Mouse (Mus musculus) forebrain, embryonic 13.5 days (tissue): Measurements from ENCODE around the gene Ero1lb. TPM values are rescaled to one million over a fixed set of nuclear protein-coding genes. Genes with fewer than 3 reads are reported as not detected.
"Not testable (repeated sequence)": the region's sequence is repeated elsewhere in the genome, so short reads cannot be mapped to it uniquely, and the experiment has no call there.

ENCODE experiments used
- ATAC-seq: fragments of 200-750 bp; cut with Nextera tagmentation; 2 replicates; pipeline ENCODE4 v1.8.0; 2017
- H3K27ac ChIP-seq: fragments of 300-500 bp; sonication (generic); 2 replicates; pipeline ENCODE4 v1.5.1; 2015; ENCODE audit warnings: inconsistent platforms, mild to moderate bottlenecking, moderate library complexity
- H3K27me3 ChIP-seq: fragments of 300-500 bp; sonication (generic); 2 replicates; pipeline ENCODE4 v1.6.1; 2015; ENCODE audit warnings: mild to moderate bottlenecking, inconsistent platforms
- H3K36me3 ChIP-seq: fragments of 300-500 bp; sonication (generic); 2 replicates; pipeline ENCODE4 v1.6.1; 2015; ENCODE audit warnings: mild to moderate bottlenecking, inconsistent platforms; ENCODE audit not compliant: poor library complexity, severe bottlenecking
- H3K4me1 ChIP-seq: fragments of 300-500 bp; sonication (generic); 2 replicates; pipeline ENCODE4 v1.6.1; 2015; ENCODE audit warnings: inconsistent platforms
- H3K4me2 ChIP-seq: fragments of 300-500 bp; sonication (generic); 2 replicates; pipeline ENCODE4 v1.6.1; 2015; ENCODE audit warnings: inconsistent platforms, mild to moderate bottlenecking, moderate library complexity
- H3K4me3 ChIP-seq: fragments of 300-500 bp; sonication (generic); 2 replicates; pipeline ENCODE4 v1.5.1; 2015; ENCODE audit warnings: mild to moderate bottlenecking, inconsistent platforms
- H3K9ac ChIP-seq: fragments of 300-500 bp; sonication (generic); 2 replicates; pipeline ENCODE4 v1.6.1; 2015; ENCODE audit warnings: mild to moderate bottlenecking, inconsistent platforms
- H3K9me3 ChIP-seq: fragments of 300-500 bp; sonication (generic); replicated peaks from 2 replicates; pipeline ENCODE4 v1.6.1; 2016; ENCODE audit warnings: inconsistent platforms
- WGBS: fragments of 180-500 bp; shearing (Covaris S2); methylation state at CpG from one replicate; pipeline ENCODE4 v1.1.7; 2015; 5-methylcytosine and 5-hydroxymethylcytosine counted together
- polyA plus RNA-seq: library from polyadenylated mRNA; unstranded; fragments of >200 nt; fragmentation: Nextera tagmentation; extraction: Ambion mirVana; gene quantifications from 2 replicates; pipeline ENCODE4 v1.2.1, GENCODE M21; 2015

The Ero1lb gene
- polyA plus RNA-seq, 1 experiment from 2014 or later: 11.8 TPM

- not testable (repeated sequence) for H3K9me3 ChIP-seq, H3K4me3 ChIP-seq, H3K36me3 ChIP-seq, H3K27ac ChIP-seq, ATAC-seq, H3K4me1 ChIP-seq, H3K9ac ChIP-seq, H3K4me2 ChIP-seq, H3K27me3 ChIP-seq
- WGBS: 97% methylated on average over 4 of the region's 4 CpGs
Observed at GRCm38 (mm10) chr13:12642795-12643194, 77.1 kb downstream of the Ero1lb start.

- WGBS: 89% methylated on average over 5 of the region's 5 CpGs
- not testable (repeated sequence) for H3K27ac ChIP-seq, H3K36me3 ChIP-seq, H3K4me1 ChIP-seq, H3K9me3 ChIP-seq, H3K27me3 ChIP-seq, H3K4me3 ChIP-seq, H3K9ac ChIP-seq, ATAC-seq
- 0 out of 2 replicates have a peak overlapping the region, but pooled peaks have one; percentile 10 for H3K4me2 ChIP-seq
Observed at GRCm38 (mm10) chr13:12646676-12647075, 81.0 kb downstream of the Ero1lb start.

GRCm38 (mm10) chr13:12650020-12650876 is 84.6 kb downstream of the Ero1lb start:
- H3K4me2 ChIP-seq: peak overlapping the region; percentile 55
- H3K9ac ChIP-seq: peak overlapping the region; percentile 68
- H3K4me1 ChIP-seq, H3K27me3 ChIP-seq, H3K9me3 ChIP-seq, H3K36me3 ChIP-seq: not testable (repeated sequence)
- WGBS: under 1% methylated on average over 56 of the region's 79 CpGs
- H3K27ac ChIP-seq: peak overlapping the region; percentile 75
- H3K4me3 ChIP-seq: peak overlapping the region; percentile 46
- ATAC-seq: peak; percentile 93

GRCm38 (mm10) chr13:12650877-12651176 is 85.2 kb downstream of the Ero1lb start:
- H3K4me2 ChIP-seq: peak overlapping the region; percentile 55
- ATAC-seq: peak; percentile 81
- H3K4me3 ChIP-seq: peak overlapping the region; percentile 46
- H3K9ac ChIP-seq: peak overlapping the region; percentile 26
- not testable (repeated sequence) for H3K36me3 ChIP-seq, H3K4me1 ChIP-seq, H3K9me3 ChIP-seq, H3K27me3 ChIP-seq, H3K27ac ChIP-seq
- 0% methylated on average over 13 of the region's 13 CpGs for WGBS

Other genes starting within 250 kb of the Ero1lb start
- 1.3 and 1.9 TPM in 2 replicates for gene Actn2, start 225.1 kb upstream of the Ero1lb start, polyA plus RNA-seq
- gene Heatr1, start 170.8 kb upstream of the Ero1lb start, polyA plus RNA-seq: 18.3 and 20.9 TPM in 2 replicates
- gene Lgals8, start 100.9 kb upstream of the Ero1lb start, polyA plus RNA-seq: 8.0 and 10.6 TPM in 2 replicates
- gene Edaradd, start 45.4 kb upstream of the Ero1lb start, polyA plus RNA-seq: 1.0 and 1.3 TPM in 2 replicates
- not detected in 2 replicates for gene Prl2c3, start 234.2 kb downstream of the Ero1lb start, polyA plus RNA-seq